Mouse (Mus musculus): ENCODE results near the gene Gm5538. TPM values are rescaled to one million over a fixed set of nuclear protein-coding genes. Genes with fewer than 3 reads are reported as not detected.

The Gm5538 gene
- under 1 TPM in 1 of 2 experiments, not detected in 1; 0.54 TPM for polyA plus RNA-seq (2017; shearing (Covaris generic))

GRCm38 (mm10) chr3:59729490-59729889, at the start of gene Gm5538:
Gm5538 (plus strand) TSS chr3:59729790.

Other genes with a start within 250 kb of the Gm5538 start
- 1 to 10 TPM in 1 of 2 experiments, not detected in 1; 1.2 TPM for gene Gm8298, start 131.3 kb downstream of the Gm5538 start, polyA plus RNA-seq (2017; shearing (Covaris generic))
- gene C130079G13Rik, start 195.4 kb downstream of the Gm5538 start, polyA plus RNA-seq (2017; shearing (Covaris generic)), result under 1 TPM; 0.06 to 0.33 TPM